33 mouse cellular contexts compared by ENCODE assay signal in genomic region chr14:61968467-61968866, GRCm38 (mm10).
DNase-seq lines count a peak whose midpoint lies in the region; ATAC-seq and TF ChIP-seq lines count a peak whose summit lies in the region.
"Had no signal": no experiment of that assay in that cellular context is flagged by ENCODE, and none has a peak within 500 bp of the region (broad histone marks: within the 10 kb centered on the region; RNA-seq: fewer than 3 reads in every experiment).

No protein-coding gene starts in this region.

- TF ChIP-seq POLR2A in bone marrow, adult 2 months (IDR thresholded peaks at IDR 0.05; ENCODE audit: borderline replicate concordance, control insufficient read depth, low read depth, low read length) = no peak

- no peaks in the 10 kb centered on the region for H3K27me3 ChIP-seq in intestine, postnatal 0 days (replicated peaks; ENCODE audit: control insufficient read depth, insufficient read depth, low read length)
- H3K27me3 ChIP-seq: embryonic facial prominence, embryonic 15.5 days; forebrain, embryonic 12.5 days; heart, embryonic 12.5 days; hindbrain, embryonic 15.5 days; limb, embryonic 15.5 days; neural tube, embryonic 12.5 days had no signal

- WGBS in bone marrow, adult 2 months = 36% methylated on average over 1 of the region's 1 CpGs
- 43% methylated on average over 1 of the region's 1 CpGs for WGBS in intestine, postnatal 0 days

- no peak for TF ChIP-seq CTCF in bone marrow, adult 2 months (IDR thresholded peaks at IDR 0.05; ENCODE audit: control insufficient read depth, insufficient read depth, low read length)
- TF ChIP-seq CTCF in intestine, postnatal 0 days (IDR thresholded peaks at IDR 0.05; ENCODE audit: low read depth) = no peak

- no peak overlapping the region for H3K4me2 ChIP-seq in intestine, postnatal 0 days (replicated peaks; ENCODE audit: low read depth)
- H3K4me2 ChIP-seq: embryonic facial prominence, embryonic 15.5 days; forebrain, embryonic 12.5 days; heart, embryonic 12.5 days; hindbrain, embryonic 15.5 days; limb, embryonic 15.5 days; lung, embryonic 14.5 days; midbrain, embryonic 11.5 days; neural tube, embryonic 12.5 days had no signal

- peaks cover 3% of the 10 kb centered on the region for H3K4me1 ChIP-seq in bone marrow, adult 2 months (ENCODE audit: control insufficient read depth, insufficient read depth, low read length)
- no peaks in the 10 kb centered on the region for H3K4me1 ChIP-seq in intestine, postnatal 0 days (replicated peaks; ENCODE audit: control insufficient read depth, insufficient read depth, low read length)
- H3K4me1 ChIP-seq: embryonic facial prominence, embryonic 10.5 days; embryonic facial prominence, embryonic 15.5 days; forebrain, embryonic 12.5 days; heart, embryonic 12.5 days; hindbrain, embryonic 10.5 days; hindbrain, embryonic 15.5 days; neural tube, embryonic 12.5 days had no signal

- no peaks in the 10 kb centered on the region for H3K36me3 ChIP-seq in intestine, postnatal 0 days (ENCODE audit: control insufficient read depth, insufficient read depth)
- H3K36me3 ChIP-seq: embryonic facial prominence, embryonic 10.5 days; embryonic facial prominence, embryonic 15.5 days; forebrain, embryonic 12.5 days; G1E; heart, embryonic 12.5 days; hindbrain, embryonic 10.5 days; hindbrain, embryonic 15.5 days; limb, embryonic 10.5 days; limb, embryonic 15.5 days; neural tube, embryonic 12.5 days had no signal

- peak; percentile 33 for DNase-seq in lung, postnatal 25 days (ENCODE audit: low spot score)
- no peak for DNase-seq in lung, postnatal 10 days
- DNase-seq in kidney, adult 9 months = no peak
- DNase-seq in heart, postnatal 36 days = no peak
- DNase-seq: adrenal gland, postnatal 25 days; cerebellum, adult 2 months; cerebellum, postnatal 14 days; forebrain, postnatal 0 days; gastrocnemius, postnatal 36 days; heart, adult 2 months; kidney, postnatal 10 days; layer of hippocampus, adult 9-11 months; lung, embryonic 14.5 days; right cerebral cortex, adult 18-20 months; spleen, adult 18-20 months; thymus, postnatal 14 days had no signal

- peak; percentile 56; the same call in 1 of the 2 replicates for ATAC-seq in intestine, postnatal 0 days
- ATAC-seq in activated CD4-positive, CD25-positive, alpha-beta regulatory T cell, adult 4 months = no peak
- ATAC-seq: forebrain, postnatal 0 days; inflammation-experienced regulatory T-cells, adult 6 months; midbrain, embryonic 16.5 days had no signal

- H3K27ac ChIP-seq in bone marrow, adult 2 months (ENCODE audit: control insufficient read depth, insufficient read depth, low read depth, low read length, poor library complexity) = peak overlapping the region; percentile 68; the same call in 1 of the 2 replicates
- no peak overlapping the region for H3K27ac ChIP-seq in intestine, postnatal 0 days (ENCODE audit: low read depth, low read length)
- H3K27ac ChIP-seq: embryonic facial prominence, embryonic 10.5 days; embryonic facial prominence, embryonic 15.5 days; forebrain, embryonic 12.5 days; heart, adult 2 months; hindbrain, embryonic 10.5 days; hindbrain, embryonic 15.5 days; limb, embryonic 10.5 days; limb, embryonic 15.5 days; neural tube, embryonic 12.5 days had no signal

- intact Hi-C loops in heart, postnatal 36 days (cut with DNase I) = loop anchor here (2.0 kb wide), 1 partner anchor 18 kb away; no protein-coding TSS in a partner anchor

- no peak overlapping the region for H3K9ac ChIP-seq in intestine, postnatal 0 days (ENCODE audit: low read depth, low read length)
- H3K9ac ChIP-seq: embryonic facial prominence, embryonic 15.5 days; forebrain, embryonic 12.5 days; forebrain, postnatal 0 days; heart, embryonic 12.5 days; hindbrain, embryonic 15.5 days; limb, embryonic 15.5 days; lung, embryonic 14.5 days; neural tube, embryonic 12.5 days had no signal

- no peak overlapping the region for H3K4me3 ChIP-seq in bone marrow, adult 2 months (replicated peaks; ENCODE audit: control insufficient read depth, low read depth, low read length)
- no peak overlapping the region for H3K4me3 ChIP-seq in intestine, postnatal 0 days (ENCODE audit: low read depth, low read length)
- H3K4me3 ChIP-seq: embryonic facial prominence, embryonic 10.5 days; embryonic facial prominence, embryonic 15.5 days; forebrain, embryonic 12.5 days; heart, adult 2 months; heart, embryonic 12.5 days; hindbrain, embryonic 10.5 days; hindbrain, embryonic 15.5 days; limb, embryonic 10.5 days; limb, embryonic 15.5 days; myocyte; neural tube, embryonic 12.5 days had no signal

- no peaks in the 10 kb centered on the region for H3K9me3 ChIP-seq in intestine, postnatal 0 days (ENCODE audit: control insufficient read depth)
- H3K9me3 ChIP-seq: embryonic facial prominence, embryonic 10.5 days; embryonic facial prominence, embryonic 15.5 days; forebrain, embryonic 12.5 days; G1E; heart, embryonic 12.5 days; hindbrain, embryonic 10.5 days; hindbrain, embryonic 15.5 days; limb, embryonic 10.5 days; limb, embryonic 15.5 days; neural tube, embryonic 12.5 days had no signal
